Mouse (Mus musculus) C2C12 (cell line): Measurements from ENCODE around the gene Tns4.

Experiments
- CEBPB ChIP-seq: IDR thresholded peaks from one replicate; pipeline ENCODE4 v1.6.1; 2011; ENCODE audit warnings: low read depth, mild to moderate bottlenecking, control low read depth, moderate library complexity
- CTCF ChIP-seq: IDR thresholded peaks from one replicate; pipeline ENCODE4 v1.5.1; 2011; ENCODE audit not compliant: control insufficient read depth, insufficient read depth, insufficient read length
- FOSL1 ChIP-seq: IDR thresholded peaks from one replicate; pipeline ENCODE4 v1.8.0; 2011; ENCODE audit warnings: mild to moderate bottlenecking, low read length; ENCODE audit not compliant: poor library complexity, insufficient read depth, severe bottlenecking
- MAX ChIP-seq: IDR thresholded peaks from one replicate; pipeline ENCODE4 v1.6.1; 2011; ENCODE audit warnings: mild to moderate bottlenecking, control low read depth

GRCm38 (mm10) chr11:99096996-99097774 lies 8.1 kb upstream of the Tns4 start:
- TF ChIP-seq FOSL1 (no peak), CTCF (no peak), MAX (no peak), CEBPB (no peak)
